Mouse (Mus musculus) small intestine, adult 2 months (tissue): ENCODE results near the gene Mast1.

Source experiments
- CTCF ChIP-seq: fragments of 200-500 bp; IDR thresholded peaks from 2 replicates; pipeline ENCODE4 v1.5.1; 2012; ENCODE audit warnings: low read depth, mild to moderate bottlenecking, control low read depth, inconsistent platforms, low read length, moderate library complexity, mixed read lengths; ENCODE audit not compliant: insufficient replicate concordance, insufficient read length; ENCODE audit errors: extremely low read depth
- POLR2A ChIP-seq: fragments of 200-500 bp; IDR thresholded peaks from 2 replicates; pipeline ENCODE4 v1.6.1; 2012; ENCODE audit warnings: low read depth, mild to moderate bottlenecking, control low read depth, inconsistent platforms, low read length, moderate library complexity

DNA sequence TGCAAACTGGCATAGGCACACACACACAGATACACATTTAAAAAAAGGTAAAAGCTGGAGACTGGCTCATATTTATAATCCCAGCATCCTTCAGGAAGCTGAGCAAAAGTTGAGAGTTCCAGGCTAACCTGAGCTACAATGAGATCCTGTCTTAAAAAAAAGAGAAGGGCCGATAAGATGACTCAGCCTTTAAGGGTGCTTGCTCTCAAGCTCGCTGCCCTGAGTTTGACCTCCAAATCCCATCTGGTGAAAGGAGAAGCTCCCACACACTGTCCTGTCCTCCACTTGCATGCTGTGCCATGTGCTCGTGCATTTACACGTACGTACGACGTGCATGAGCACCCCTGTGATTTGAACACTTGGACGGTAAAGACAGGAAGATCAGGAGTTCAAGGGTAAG lies 29.7 kb downstream of the Mast1 start:
- TF ChIP-seq POLR2A (no peak), CTCF (no peak)
